Mouse (Mus musculus) midbrain, embryonic 16.5 days (tissue): ENCODE measurements around the gene Ncbp2. TPM values are rescaled to one million over a fixed set of nuclear protein-coding genes. Genes with fewer than 3 reads are reported as not detected.

ENCODE experiments used
- microRNA-seq: library from miRNA; unstranded; fragments of <30 nt; microRNA quantifications from one replicate; pipeline ENCODE4, GENCODE M21; 2017
- polyA plus RNA-seq: library from polyadenylated mRNA; unstranded; fragments of >200 nt; fragmentation: Nextera tagmentation; extraction: Ambion mirVana; gene quantifications from 2 replicates; pipeline ENCODE4 v1.2.1, GENCODE M21; 2015

Gene Ncbp2
- polyA plus RNA-seq, 1 experiment from 2014 or later = 103 TPM

Small RNA genes lying within 50 kb of the gene (microRNA-seq; reads per million reads assigned to microRNA genes)
- not detected for gene Gm26269

Other genes with a start within 250 kb of the Ncbp2 start
- gene Meltf, start 69.7 kb upstream of the Ncbp2 start, polyA plus RNA-seq = 0.07 and 0.28 TPM in 2 replicates
- 2.7 and 3.5 TPM in 2 replicates for gene Pigz, start 14.7 kb upstream of the Ncbp2 start, polyA plus RNA-seq
- gene 0610012G03Rik, start within 50 bp of the Ncbp2 start, polyA plus RNA-seq = 114 and 117 TPM in 2 replicates
- gene Senp5, start 54.8 kb downstream of the Ncbp2 start, polyA plus RNA-seq = 15.3 and 16.7 TPM in 2 replicates
- 37.5 and 40.4 TPM in 2 replicates for gene Pak2, start 130.8 kb downstream of the Ncbp2 start, polyA plus RNA-seq
- 104 and 107 TPM in 2 replicates for gene Pigx, start 151.2 kb downstream of the Ncbp2 start, polyA plus RNA-seq
- gene Cep19, start 151.3 kb downstream of the Ncbp2 start, polyA plus RNA-seq = 49.1 and 51.6 TPM in 2 replicates
- 6.7 and 6.8 TPM in 2 replicates for gene Nrros, start 217.1 kb downstream of the Ncbp2 start, polyA plus RNA-seq
- not detected in 2 replicates for gene Bex6, start 231.3 kb downstream of the Ncbp2 start, polyA plus RNA-seq